Mouse (Mus musculus): ENCODE data around the gene Arid5a. TPM values are rescaled to one million over a fixed set of nuclear protein-coding genes. Genes with fewer than 3 reads are reported as not detected.

Arid5a gene
- polyA plus RNA-seq, 1 experiment = 3.5 TPM

GRCm38 (mm10) chr1:36370918-36371317 is 63.4 kb downstream of the Arid5a start:
- Histone ChIP-seq H3K27me3 (ENCODE audit: control insufficient read depth, insufficient read depth, low read length, poor library complexity, severe bottlenecking) (no peaks in the 10 kb centered on the region), H3K9me3 (replicated peaks; ENCODE audit: control insufficient read depth, insufficient read depth, low read length, poor library complexity, severe bottlenecking) (no peaks in the 10 kb centered on the region), H3K4me1 (ENCODE audit: control insufficient read depth, insufficient read depth, low read length) (no peaks in the 10 kb centered on the region), H3K9ac (ENCODE audit: low read depth, poor library complexity, severe bottlenecking) (no peak overlapping the region), H3K36me3 (ENCODE audit: control insufficient read depth, insufficient read depth, low read length, poor library complexity, severe bottlenecking) (peaks cover 3% of the 10 kb centered on the region), H3K4me3 (ENCODE audit: low read depth, low read length) (no peak overlapping the region), H3K27ac (ENCODE audit: insufficient read depth, low read length) (no peak overlapping the region)
- TF ChIP-seq CTCF (IDR thresholded peaks at IDR 0.05; ENCODE audit: low read depth, low read length) (no peak), EP300 (IDR thresholded peaks at IDR 0.05; ENCODE audit: insufficient read depth, low read depth, low read length) (no peak), POLR2A (IDR thresholded peaks at IDR 0.05; ENCODE audit: insufficient read depth, low read length) (no peak)

GRCm38 (mm10) chr1:36371934-36372845 is 64.7 kb downstream of the Arid5a start, which contains the start of gene Fer1l5:
Gene Fer1l5 (plus strand): TSS chr1:36372291.
- H3K9me3 ChIP-seq (replicated peaks; ENCODE audit: control insufficient read depth, insufficient read depth, low read length, poor library complexity, severe bottlenecking) = no peaks in the 10 kb centered on the region
- no peak within 1 kb of the TSS for H3K27ac ChIP-seq (ENCODE audit: insufficient read depth, low read length)
- H3K9ac ChIP-seq (ENCODE audit: low read depth, poor library complexity, severe bottlenecking) = no peak within 1 kb of the TSS
- no peaks in the 10 kb centered on the region for H3K4me1 ChIP-seq (ENCODE audit: control insufficient read depth, insufficient read depth, low read length)
- no peaks in the 10 kb centered on the region for H3K36me3 ChIP-seq (ENCODE audit: control insufficient read depth, insufficient read depth, low read length, poor library complexity, severe bottlenecking)
- H3K27me3 ChIP-seq (ENCODE audit: control insufficient read depth, insufficient read depth, low read length, poor library complexity, severe bottlenecking) = no peaks in the 10 kb centered on the region
- TF ChIP-seq EP300 (IDR thresholded peaks at IDR 0.05; ENCODE audit: insufficient read depth, low read depth, low read length) (no peak), POLR2A (IDR thresholded peaks at IDR 0.05; ENCODE audit: insufficient read depth, low read length) (no peak), CTCF (IDR thresholded peaks at IDR 0.05; ENCODE audit: low read depth, low read length) (no peak)
- no peak within 1 kb of the TSS for H3K4me3 ChIP-seq (ENCODE audit: low read depth, low read length)

Other genes starting within 250 kb of the Arid5a start
- 75.6 and 79.2 TPM in 2 replicates for gene Hs6st1, start 239.3 kb upstream of the Arid5a start, polyA plus RNA-seq (2011; ENCODE audit: insufficient read depth, insufficient read length, low read depth, missing spikeins)
- 76.7 and 77.5 TPM in 2 replicates for gene Uggt1, start 63.0 kb upstream of the Arid5a start, polyA plus RNA-seq (2011; ENCODE audit: insufficient read depth, insufficient read length, low read depth, missing spikeins)
- gene Neurl3, start 33.1 kb upstream of the Arid5a start, polyA plus RNA-seq (2011; ENCODE audit: insufficient read depth, insufficient read length, low read depth, missing spikeins) = not detected in 2 replicates
- 48.2 and 48.4 TPM in 2 replicates for gene Kansl3, start 61.4 kb downstream of the Arid5a start, polyA plus RNA-seq (2011; ENCODE audit: insufficient read depth, insufficient read length, low read depth, missing spikeins)
- not detected in 2 replicates for gene Fer1l5, start 64.6 kb downstream of the Arid5a start, polyA plus RNA-seq (2011; ENCODE audit: insufficient read depth, insufficient read length, low read depth, missing spikeins)
- gene Lman2l, start 137.5 kb downstream of the Arid5a start, polyA plus RNA-seq (2011; ENCODE audit: insufficient read depth, insufficient read length, low read depth, missing spikeins) = 26.9 and 27.4 TPM in 2 replicates
- 4.7 and 5.4 TPM in 2 replicates for gene Cnnm4, start 163.9 kb downstream of the Arid5a start, polyA plus RNA-seq (2011; ENCODE audit: insufficient read depth, insufficient read length, low read depth, missing spikeins)
- gene Cnnm3, start 204.1 kb downstream of the Arid5a start, polyA plus RNA-seq (2011; ENCODE audit: insufficient read depth, insufficient read length, low read depth, missing spikeins) = 17.4 and 18.0 TPM in 2 replicates
- gene Ankrd23, start 229.2 kb downstream of the Arid5a start, polyA plus RNA-seq (2011; ENCODE audit: insufficient read depth, insufficient read length, low read depth, missing spikeins) = 6.8 and 6.9 TPM in 2 replicates
- 1.2 TPM in 1 of 2 replicates, not detected in the other for gene Gm42417, start 231.7 kb downstream of the Arid5a start, polyA plus RNA-seq (2011; ENCODE audit: insufficient read depth, insufficient read length, low read depth, missing spikeins)
- gene Ankrd39, start 239.7 kb downstream of the Arid5a start, polyA plus RNA-seq (2011; ENCODE audit: insufficient read depth, insufficient read length, low read depth, missing spikeins) = 6.4 and 8.8 TPM in 2 replicates

All from ES-Bruce4 (cell line).